Mouse (Mus musculus) urinary bladder, adult 2 months (tissue): Measurements from ENCODE around the gene Usp12. TPM values are rescaled to one million over a fixed set of nuclear protein-coding genes. Genes with fewer than 3 reads are reported as not detected.

Source experiments
- DNase-seq: peaks from one replicate; pipeline ENCODE4 v3.0.0; 2022; ENCODE audit warnings: low spot score
- polyA plus RNA-seq: library from polyadenylated mRNA; depleted of rRNA; stranded (reverse); fragments of >200 nt; gene quantifications from 2 replicates; pipeline ENCODE4 v1.2.3, GENCODE M21; 2012

The Usp12 gene
- polyA plus RNA-seq, 1 experiment: 16.6 TPM

GRCm38 (mm10) chr5:146798031-146798430 lies 3.2 kb upstream of the Usp12 start:
- DNase-seq: no peak

GRCm38 (mm10) chr5:146795728-146796127 lies 922 bp upstream of the Usp12 start:
- DNase-seq: no peak

- DNase-seq: peak; percentile 29
Observed at GRCm38 (mm10) chr5:146794084-146794852, 538 bp downstream of the Usp12 start.

GRCm38 (mm10) chr5:146793630-146794083 lies 1.1 kb downstream of the Usp12 start:
- no peak for DNase-seq

- no peak for DNase-seq
Observed at GRCm38 (mm10) chr5:146792140-146792791, 2.5 kb downstream of the Usp12 start.

- DNase-seq: no peak
Observed at GRCm38 (mm10) chr5:146790944-146791343, 3.9 kb downstream of the Usp12 start.

- DNase-seq: no peak
Observed at GRCm38 (mm10) chr5:146789413-146789812, 5.4 kb downstream of the Usp12 start.

GRCm38 (mm10) chr5:146786123-146786522 lies 8.7 kb downstream of the Usp12 start:
- no peak for DNase-seq

- DNase-seq: no peak
Observed at GRCm38 (mm10) chr5:146783891-146784290, 10.9 kb downstream of the Usp12 start.

GRCm38 (mm10) chr5:146783300-146783699 lies 11.5 kb downstream of the Usp12 start:
- DNase-seq: no peak

- no peak for DNase-seq
Observed at GRCm38 (mm10) chr5:146781663-146782062, 13.1 kb downstream of the Usp12 start.

- DNase-seq: no peak
Observed at GRCm38 (mm10) chr5:146779931-146780330, 14.9 kb downstream of the Usp12 start.

GRCm38 (mm10) chr5:146776988-146777639 lies 17.7 kb downstream of the Usp12 start:
- no peak for DNase-seq

- DNase-seq: no peak
Observed at GRCm38 (mm10) chr5:146771982-146772381, 22.8 kb downstream of the Usp12 start.

GRCm38 (mm10) chr5:146770002-146770848 lies 24.6 kb downstream of the Usp12 start:
- no peak for DNase-seq

- no peak for DNase-seq
Observed at GRCm38 (mm10) chr5:146765791-146766190, 29.0 kb downstream of the Usp12 start.

GRCm38 (mm10) chr5:146759159-146759558 lies 35.6 kb downstream of the Usp12 start:
- DNase-seq: no peak

GRCm38 (mm10) chr5:146757921-146758320 lies 36.9 kb downstream of the Usp12 start:
- DNase-seq: no peak

- DNase-seq: no peak
Observed at GRCm38 (mm10) chr5:146757316-146757715, 37.5 kb downstream of the Usp12 start.

- DNase-seq: no peak
Observed at GRCm38 (mm10) chr5:146753181-146753580, 41.6 kb downstream of the Usp12 start.

GRCm38 (mm10) chr5:146750958-146751357 lies 43.8 kb downstream of the Usp12 start:
- DNase-seq: no peak

GRCm38 (mm10) chr5:146750273-146750672 lies 44.5 kb downstream of the Usp12 start:
- DNase-seq: no peak
